Mouse (Mus musculus) midbrain, embryonic 14.5 days (tissue): ENCODE results near the gene Gm47995. TPM values are rescaled to one million over a fixed set of nuclear protein-coding genes. Genes with fewer than 3 reads are reported as not detected.

ENCODE experiments used
- ATAC-seq: fragments of 200-750 bp; cut with Nextera tagmentation; 2 replicates; pipeline ENCODE4 v1.8.0; 2017; ENCODE audit warnings: moderate number of reproducible peaks, moderate library complexity; ENCODE audit not compliant: low FRiP score, low TSS enrichment
- DNase-seq: peaks from one replicate; pipeline ENCODE4 v3.0.0-alpha.2; 2015
- H3K27ac ChIP-seq: fragments of 300-500 bp; sonication (generic); replicated peaks from 2 replicates; pipeline ENCODE4 v1.5.1; 2014; ENCODE audit warnings: mild to moderate bottlenecking, low read depth, low read length, moderate library complexity
- H3K27me3 ChIP-seq: fragments of 300-500 bp; sonication (generic); 2 replicates; pipeline ENCODE4 v1.6.1; 2014; ENCODE audit warnings: low read length, control low read depth, mixed read lengths; ENCODE audit not compliant: control insufficient read depth, insufficient read depth
- H3K36me3 ChIP-seq: fragments of 300-500 bp; sonication (generic); 2 replicates; pipeline ENCODE4 v1.6.1; 2014; ENCODE audit warnings: low read length, control low read depth; ENCODE audit not compliant: control insufficient read depth, insufficient read depth
- H3K4me1 ChIP-seq: fragments of 300-500 bp; sonication (generic); 2 replicates; pipeline ENCODE4 v1.6.1; 2014; ENCODE audit warnings: mild to moderate bottlenecking, antibody characterized with exemption, low read length, control low read depth; ENCODE audit not compliant: control insufficient read depth, insufficient read depth
- H3K4me2 ChIP-seq: fragments of 300-500 bp; sonication (generic); 2 replicates; pipeline ENCODE4 v1.6.1; 2014; ENCODE audit warnings: mild to moderate bottlenecking, low read length, moderate library complexity
- H3K4me3 ChIP-seq: fragments of 300-500 bp; sonication (generic); replicated peaks from 2 replicates; pipeline ENCODE4 v1.5.1; 2014; ENCODE audit warnings: low read depth, low read length
- H3K9ac ChIP-seq: fragments of 300-500 bp; sonication (generic); replicated peaks from 2 replicates; pipeline ENCODE4 v1.6.1; 2014; ENCODE audit warnings: mild to moderate bottlenecking, low read length, moderate library complexity
- H3K9me3 ChIP-seq: fragments of 300-500 bp; sonication (generic); 2 replicates; pipeline ENCODE4 v1.6.1; 2016; ENCODE audit warnings: low read length, control low read depth, mixed read lengths; ENCODE audit not compliant: control insufficient read depth
- WGBS: fragments of 180-500 bp; shearing (Covaris S2); extraction: QIAGEN DNeasy Blood & Tissue Kit; methylation state at CpG from one replicate; pipeline ENCODE4 v1.1.7; 2014; 5-methylcytosine and 5-hydroxymethylcytosine counted together
- polyA plus RNA-seq: library from polyadenylated mRNA; unstranded; fragments of >200 nt; fragmentation: Nextera tagmentation; extraction: Ambion mirVana; gene quantifications from 2 replicates; pipeline ENCODE4 v1.2.1, GENCODE M21; 2014

Gene Gm47995
- polyA plus RNA-seq, 1 experiment from 2014 or later = not detected

DNA sequence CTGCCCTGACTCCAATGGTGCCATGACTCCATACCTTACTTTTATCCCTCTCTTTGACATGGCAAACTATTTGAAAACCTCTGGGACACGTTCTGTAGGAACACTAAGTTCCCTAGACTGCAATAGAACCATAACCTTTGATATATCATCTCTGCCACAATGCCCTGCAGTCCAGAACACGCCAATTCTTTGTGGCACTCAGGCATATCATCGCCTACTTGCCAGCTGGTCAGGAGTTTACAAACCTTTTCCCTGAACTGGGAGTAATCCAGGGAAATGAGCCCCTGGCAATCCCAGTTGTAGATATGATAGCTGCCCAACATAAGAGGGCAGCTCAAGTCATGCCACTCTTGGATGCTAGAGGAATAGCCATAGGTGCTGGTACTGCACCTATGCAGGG, 34.1 kb downstream of the Gm47995 start:
- 88% methylated on average over 3 of the region's 3 CpGs for WGBS
- Histone ChIP-seq H3K9ac (no peak overlapping the region), H3K4me3 (no peak overlapping the region), H3K4me1 (no peaks in the 10 kb centered on the region), H3K4me2 (no peak overlapping the region), H3K9me3 (no peaks in the 10 kb centered on the region), H3K27me3 (no peaks in the 10 kb centered on the region), H3K36me3 (no peaks in the 10 kb centered on the region), H3K27ac (no peak overlapping the region)
- ATAC-seq (no peak), DNase-seq (no peak)

GRCm38 (mm10) chr1:151233756-151234155, 35.5 kb downstream of the Gm47995 start:
- Histone ChIP-seq H3K9me3 (no peaks in the 10 kb centered on the region), H3K4me3 (no peak overlapping the region), H3K27me3 (no peaks in the 10 kb centered on the region), H3K27ac (no peak overlapping the region), H3K36me3 (no peaks in the 10 kb centered on the region), H3K9ac (no peak overlapping the region), H3K4me2 (no peak overlapping the region), H3K4me1 (no peaks in the 10 kb centered on the region)
- 86% methylated on average over 3 of the region's 3 CpGs for WGBS
- DNase-seq (no peak), ATAC-seq (no peak)

- ATAC-seq = no peak
Measured at GRCm38 (mm10) chr1:151235574-151235973, 37.3 kb downstream of the Gm47995 start.

DNA sequence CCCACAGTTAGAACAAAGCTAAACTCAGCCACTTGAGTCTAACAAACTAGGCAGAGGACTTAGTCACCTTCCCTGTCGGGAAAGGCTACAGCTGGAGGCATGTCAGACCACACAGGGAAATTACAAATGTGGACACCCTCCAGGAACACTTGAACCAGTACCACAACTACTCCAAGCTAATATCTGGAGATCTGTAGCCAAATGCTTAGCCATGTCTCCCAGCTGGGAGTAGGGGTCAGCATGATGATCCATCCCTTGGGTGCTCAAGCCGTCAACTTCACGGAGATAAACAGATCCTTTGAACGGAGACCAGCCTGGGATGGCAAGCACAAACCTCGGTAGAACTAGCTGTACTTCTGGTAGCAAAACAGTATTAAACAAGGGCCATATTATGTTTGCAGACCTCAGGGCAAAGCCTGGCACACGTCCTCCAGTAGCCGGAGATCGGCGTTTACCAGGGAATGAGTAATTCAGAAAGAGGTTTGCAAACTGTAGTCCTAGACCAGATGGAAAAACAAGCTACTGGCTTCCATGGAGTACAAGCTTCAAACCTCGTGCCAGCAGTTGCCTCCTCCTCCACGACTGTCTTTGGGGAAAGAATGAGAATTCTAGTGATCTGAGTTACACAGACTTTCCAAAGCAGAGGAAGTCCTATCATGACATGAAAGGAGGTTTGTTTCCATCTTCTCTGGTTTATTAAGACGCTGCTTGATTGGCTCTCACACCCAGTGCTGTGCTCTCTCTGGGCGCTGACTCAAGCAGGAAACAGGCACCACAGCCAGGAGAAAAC, 38.1 kb downstream of the Gm47995 start:
- no peak overlapping the region for H3K27ac ChIP-seq
- no peaks in the 10 kb centered on the region for H3K4me1 ChIP-seq
- WGBS = 84% methylated on average over 13 of the region's 13 CpGs
- ATAC-seq (no peak; the same call in 1 of the 2 replicates), DNase-seq (no peak)
- no peaks in the 10 kb centered on the region for H3K36me3 ChIP-seq
- peaks cover 7% of the 10 kb centered on the region for H3K9me3 ChIP-seq
- no peak overlapping the region for H3K9ac ChIP-seq
- H3K4me3 ChIP-seq = no peak overlapping the region
- H3K4me2 ChIP-seq = no peak overlapping the region
- no peaks in the 10 kb centered on the region for H3K27me3 ChIP-seq

More at GRCm38 (mm10) chr1:151235574-151235973, 37.3 kb downstream of the Gm47995 start:
- Histone ChIP-seq H3K27me3 (no peaks in the 10 kb centered on the region), H3K36me3 (no peaks in the 10 kb centered on the region), H3K4me2 (no peak overlapping the region), H3K9ac (no peak overlapping the region), H3K9me3 (peaks cover 4% of the 10 kb centered on the region), H3K4me3 (no peak overlapping the region), H3K4me1 (no peaks in the 10 kb centered on the region), H3K27ac (no peak overlapping the region)
- WGBS = 3% methylated on average over 2 of the region's 2 CpGs
- DNase-seq = no peak

DNA sequence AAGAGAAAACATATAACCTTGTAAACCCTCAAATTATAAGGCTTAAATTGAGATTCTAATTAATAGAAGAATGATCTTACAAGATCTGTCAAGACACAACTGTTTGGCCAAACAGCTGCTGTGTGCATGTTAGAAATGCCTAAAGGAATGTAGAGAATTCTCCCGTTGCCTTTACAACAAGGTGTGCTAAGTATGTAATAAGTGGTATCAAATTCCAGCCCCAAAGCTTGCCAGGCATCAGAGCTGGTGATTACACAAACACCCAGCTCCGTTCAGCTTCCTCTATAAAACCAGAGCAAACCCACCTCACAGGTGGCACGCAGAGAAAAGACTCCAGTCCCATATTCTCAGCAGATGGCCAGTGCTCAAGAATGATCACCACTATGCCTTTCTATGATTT, 39.5 kb downstream of the Gm47995 start:
- no peak for DNase-seq
- ATAC-seq = no peak
- peaks cover 7% of the 10 kb centered on the region for H3K9me3 ChIP-seq
- 96% methylated on average over 3 of the region's 3 CpGs for WGBS
- no peak overlapping the region for H3K4me3 ChIP-seq
- H3K27ac ChIP-seq = no peak overlapping the region
- no peak overlapping the region for H3K9ac ChIP-seq
- no peak overlapping the region for H3K4me2 ChIP-seq
- no peaks in the 10 kb centered on the region for H3K27me3 ChIP-seq
- H3K4me1 ChIP-seq = no peaks in the 10 kb centered on the region
- no peaks in the 10 kb centered on the region for H3K36me3 ChIP-seq

GRCm38 (mm10) chr1:151243332-151243731, 45.1 kb downstream of the Gm47995 start:
- Histone ChIP-seq H3K4me1 (no peaks in the 10 kb centered on the region), H3K36me3 (no peaks in the 10 kb centered on the region), H3K4me3 (no peak overlapping the region), H3K9me3 (peaks cover 7% of the 10 kb centered on the region), H3K27ac (no peak overlapping the region), H3K9ac (no peak overlapping the region), H3K4me2 (no peak overlapping the region), H3K27me3 (no peaks in the 10 kb centered on the region)
- DNase-seq = no peak
- no peak for ATAC-seq
- 95% methylated on average over 4 of the region's 4 CpGs for WGBS

GRCm38 (mm10) chr1:151244013-151244412, 45.8 kb downstream of the Gm47995 start:
- Histone ChIP-seq H3K4me2 (no peak overlapping the region), H3K9ac (no peak overlapping the region), H3K27me3 (no peaks in the 10 kb centered on the region), H3K4me3 (no peak overlapping the region), H3K27ac (no peak overlapping the region), H3K4me1 (no peaks in the 10 kb centered on the region), H3K36me3 (no peaks in the 10 kb centered on the region), H3K9me3 (peaks cover 7% of the 10 kb centered on the region)
- no peak for ATAC-seq
- no peak for DNase-seq
- 95% methylated on average over 5 of the region's 5 CpGs for WGBS

DNA sequence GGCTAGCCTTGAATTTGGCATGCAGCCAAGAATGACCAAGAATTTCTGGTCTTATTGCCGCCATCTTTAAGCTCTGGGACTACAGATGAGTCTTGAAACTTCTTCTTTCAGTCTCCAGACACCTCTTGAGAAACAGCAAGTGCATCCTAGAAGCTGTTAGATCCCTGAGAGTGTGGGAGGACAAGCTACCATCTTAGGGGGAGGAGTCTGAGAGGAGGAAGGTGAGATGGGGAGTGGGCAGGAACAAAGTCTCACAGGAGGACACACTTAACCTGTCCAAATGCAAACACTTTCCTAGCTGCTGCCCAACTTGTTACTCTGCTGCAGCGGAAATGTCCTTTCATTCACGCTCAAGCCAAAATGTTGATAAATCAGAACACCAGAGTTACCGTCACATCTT, 46.5 kb downstream of the Gm47995 start:
- H3K9me3 ChIP-seq = peaks cover 7% of the 10 kb centered on the region
- no peak overlapping the region for H3K27ac ChIP-seq
- H3K9ac ChIP-seq = no peak overlapping the region
- no peaks in the 10 kb centered on the region for H3K4me1 ChIP-seq
- H3K36me3 ChIP-seq = no peaks in the 10 kb centered on the region
- H3K4me3 ChIP-seq = no peak overlapping the region
- ATAC-seq (no peak), DNase-seq (no peak)
- 96% methylated on average over 4 of the region's 4 CpGs for WGBS
- no peaks in the 10 kb centered on the region for H3K27me3 ChIP-seq
- no peak overlapping the region for H3K4me2 ChIP-seq

DNA sequence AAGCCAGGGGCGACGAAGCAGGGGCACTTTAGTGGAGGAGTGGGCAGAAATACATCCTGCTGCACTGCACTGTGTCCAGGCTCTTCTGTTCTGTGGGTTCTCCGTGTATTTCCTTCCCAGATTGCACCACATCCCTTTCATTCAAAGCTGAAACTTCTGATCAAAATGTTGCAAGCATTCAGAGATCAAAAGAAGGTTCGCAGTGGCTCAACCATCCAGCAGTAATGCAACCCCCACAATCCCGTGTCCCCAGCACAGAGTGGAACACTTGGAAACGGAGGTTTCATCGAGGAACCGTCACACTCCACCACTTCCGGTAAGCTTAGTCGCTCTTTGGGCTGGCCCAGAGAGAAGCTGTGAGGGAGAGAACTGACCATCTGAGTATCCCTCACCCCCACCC, 46.9 kb downstream of the Gm47995 start:
- Histone ChIP-seq H3K36me3 (no peaks in the 10 kb centered on the region), H3K27me3 (no peaks in the 10 kb centered on the region), H3K9ac (no peak overlapping the region), H3K4me1 (no peaks in the 10 kb centered on the region), H3K4me2 (no peak overlapping the region), H3K4me3 (no peak overlapping the region), H3K9me3 (peaks cover 5% of the 10 kb centered on the region), H3K27ac (no peak overlapping the region)
- ATAC-seq (no peak), DNase-seq (no peak)
- WGBS = 80% methylated on average over 10 of the region's 10 CpGs
